Mouse (Mus musculus): ENCODE measurements around the gene H3f3a.

DNA sequence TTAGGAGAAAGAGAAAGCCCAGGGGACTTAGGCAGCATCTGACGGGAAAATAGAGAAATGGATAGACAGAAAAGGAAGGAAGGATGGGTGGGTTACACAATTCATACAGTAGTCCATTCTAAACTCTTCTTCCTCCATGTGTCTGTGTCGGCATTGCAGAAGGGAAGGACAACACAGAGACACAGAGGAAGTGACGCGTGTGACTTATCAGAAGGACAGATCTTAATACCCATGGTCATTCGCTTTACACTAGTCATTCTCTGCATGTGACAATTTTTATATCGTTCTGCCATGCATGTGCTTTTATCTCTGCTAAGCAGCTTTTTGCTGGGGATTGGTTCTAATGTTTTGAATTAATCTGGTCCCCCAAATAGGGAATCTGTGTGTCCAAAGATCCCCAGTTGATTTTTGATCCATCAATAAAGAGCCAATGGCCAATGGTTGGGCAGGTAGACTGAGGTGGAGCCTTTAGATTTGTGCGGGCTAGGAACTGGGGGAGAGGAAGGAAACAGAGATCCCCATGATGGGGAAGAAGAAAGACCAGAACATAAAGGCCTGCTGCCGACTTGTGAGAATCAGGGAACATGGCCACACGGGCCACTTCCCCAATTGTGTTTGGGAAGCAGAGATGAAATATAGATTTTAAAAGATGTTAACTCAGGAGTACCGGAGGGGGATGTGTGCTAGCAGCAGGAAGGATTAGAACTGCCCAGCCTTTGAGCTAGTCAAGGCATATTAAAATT lies 21.7 kb upstream of the H3f3a start:
- TF ChIP-seq CTCF (IDR thresholded peaks at IDR 0.05; ENCODE audit: extremely low read depth, insufficient read depth, low read length) = no peak
- TF ChIP-seq POLR2A (IDR thresholded peaks at IDR 0.05; ENCODE audit: extremely low read depth, insufficient read depth, low read length) = no peak
